In the genomic region with DNA sequence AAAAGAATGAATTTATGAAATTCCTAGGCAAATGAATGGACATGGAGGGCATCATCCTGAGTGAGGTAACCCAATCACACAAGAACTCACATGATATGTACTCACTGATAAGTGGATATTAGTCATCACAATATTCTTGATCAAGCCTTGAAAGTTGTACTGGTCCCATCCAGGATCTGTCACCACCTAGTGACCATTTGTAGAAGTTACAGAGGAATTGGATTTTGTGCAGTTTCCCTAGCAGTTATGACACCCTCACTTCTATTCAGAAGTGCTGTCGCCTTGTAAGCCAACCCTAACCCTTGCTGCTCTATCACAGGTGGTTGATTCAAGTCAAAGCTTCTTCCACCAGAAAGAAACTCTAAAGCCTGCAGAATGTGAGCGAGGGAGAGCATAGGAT, we compare ENCODE assay signal across 22 mouse cellular contexts. TPM values are rescaled to one million over a fixed set of nuclear protein-coding genes. Genes with fewer than 3 reads are reported as not detected.
DNase-seq lines count a peak whose midpoint lies in the region; ATAC-seq and TF ChIP-seq lines count a peak whose summit lies in the region.
"Had no signal": no experiment of that assay in that cellular context is flagged by ENCODE, and none has a peak within 500 bp of the region (broad histone marks: within the 10 kb centered on the region; RNA-seq: fewer than 3 reads in every experiment).

No protein-coding gene starts in this region.

- H3K27ac ChIP-seq in intestine, postnatal 0 days (ENCODE audit: low read depth, low read length), result no peak overlapping the region
- no peak overlapping the region for H3K27ac ChIP-seq in intestine, embryonic 16.5 days (ENCODE audit: low read length)
- no peak overlapping the region for H3K27ac ChIP-seq in midbrain, postnatal 0 days (ENCODE audit: low read depth, low read length)
- no peak overlapping the region for H3K27ac ChIP-seq in midbrain, embryonic 15.5 days
- H3K27ac ChIP-seq: forebrain, embryonic 15.5 days; kidney, embryonic 15.5 days; liver, embryonic 13.5 days; midbrain, embryonic 12.5 days had no signal

- WGBS in intestine, postnatal 0 days, result 78% methylated on average over 2 of the region's 2 CpGs
- 69% methylated on average over 2 of the region's 2 CpGs for WGBS in intestine, embryonic 16.5 days
- WGBS in midbrain, postnatal 0 days, result 70% methylated on average over 2 of the region's 2 CpGs
- WGBS in midbrain, embryonic 15.5 days, result 73% methylated on average over 2 of the region's 2 CpGs

- H3K4me1 ChIP-seq in intestine, postnatal 0 days (replicated peaks; ENCODE audit: control insufficient read depth, insufficient read depth, low read length), result no peaks in the 10 kb centered on the region
- H3K4me1 ChIP-seq in intestine, embryonic 16.5 days (ENCODE audit: control insufficient read depth, insufficient read depth, low read length), result no peaks in the 10 kb centered on the region
- H3K4me1 ChIP-seq in midbrain, postnatal 0 days (ENCODE audit: insufficient read depth, low read length), result no peaks in the 10 kb centered on the region
- H3K4me1 ChIP-seq in midbrain, embryonic 15.5 days, result no peaks in the 10 kb centered on the region
- H3K4me1 ChIP-seq: forebrain, embryonic 15.5 days; kidney, embryonic 15.5 days; liver, embryonic 13.5 days; midbrain, embryonic 12.5 days had no signal

- no peak for ATAC-seq in intestine, postnatal 0 days
- no peak for ATAC-seq in intestine, embryonic 16.5 days
- ATAC-seq in midbrain, postnatal 0 days (ENCODE audit: low FRiP score), result no peak
- no peak for ATAC-seq in midbrain, embryonic 15.5 days (replicated peaks)
- ATAC-seq: forebrain, embryonic 15.5 days had no signal

- DNase-seq in midbrain, postnatal 0 days (ENCODE audit: low spot score), result no peak
- peak; percentile 14 for DNase-seq in adipocyte (ENCODE audit: low spot score)
- DNase-seq in MN1 (ENCODE audit: low spot score), result no peak
- DNase-seq in kidney, postnatal 36 days, result no peak
- DNase-seq in thymus, postnatal 0 days (ENCODE audit: low spot score), result no peak
- DNase-seq: adrenal gland, postnatal 36 days; cerebellum, adult 9-11 months; liver, embryonic 13.5 days had no signal

- no peak overlapping the region for H3K4me2 ChIP-seq in intestine, postnatal 0 days (replicated peaks; ENCODE audit: low read depth)
- no peak overlapping the region for H3K4me2 ChIP-seq in intestine, embryonic 16.5 days (ENCODE audit: low read depth, low read length)
- no peak overlapping the region for H3K4me2 ChIP-seq in midbrain, postnatal 0 days (ENCODE audit: low read depth, low read length, poor library complexity, severe bottlenecking)
- no peak overlapping the region for H3K4me2 ChIP-seq in midbrain, embryonic 15.5 days
- H3K4me2 ChIP-seq: forebrain, embryonic 15.5 days; heart, embryonic 11.5 days; kidney, embryonic 15.5 days; liver, embryonic 13.5 days; midbrain, embryonic 12.5 days had no signal

- H3K9ac ChIP-seq in intestine, postnatal 0 days (ENCODE audit: low read depth, low read length), result no peak overlapping the region
- H3K9ac ChIP-seq in intestine, embryonic 16.5 days (ENCODE audit: low read depth, low read length), result no peak overlapping the region
- no peak overlapping the region for H3K9ac ChIP-seq in midbrain, postnatal 0 days (replicated peaks; ENCODE audit: low read length, poor library complexity, severe bottlenecking)
- no peak overlapping the region for H3K9ac ChIP-seq in midbrain, embryonic 15.5 days
- H3K9ac ChIP-seq: forebrain, embryonic 15.5 days; kidney, embryonic 15.5 days; liver, embryonic 13.5 days; midbrain, embryonic 12.5 days had no signal

- no peaks in the 10 kb centered on the region for H3K9me3 ChIP-seq in intestine, postnatal 0 days (ENCODE audit: control insufficient read depth)
- H3K9me3 ChIP-seq in intestine, embryonic 16.5 days (ENCODE audit: control insufficient read depth, low read length), result no peaks in the 10 kb centered on the region
- no peaks in the 10 kb centered on the region for H3K9me3 ChIP-seq in midbrain, postnatal 0 days (ENCODE audit: low read length)
- no peaks in the 10 kb centered on the region for H3K9me3 ChIP-seq in midbrain, embryonic 15.5 days
- H3K9me3 ChIP-seq: forebrain, embryonic 15.5 days; kidney, embryonic 15.5 days; liver, embryonic 13.5 days; midbrain, embryonic 12.5 days had no signal

- TF ChIP-seq CTCF in intestine, postnatal 0 days (IDR thresholded peaks at IDR 0.05; ENCODE audit: low read depth), result peak; percentile 64
- TF ChIP-seq CTCF in midbrain, postnatal 0 days (IDR thresholded peaks at IDR 0.05), result peak; percentile 19; the same call in 1 of the 2 replicates

- H3K27me3 ChIP-seq in intestine, postnatal 0 days (replicated peaks; ENCODE audit: control insufficient read depth, insufficient read depth, low read length), result no peaks in the 10 kb centered on the region
- H3K27me3 ChIP-seq in intestine, embryonic 16.5 days (replicated peaks; ENCODE audit: control insufficient read depth, insufficient read depth, low read length), result no peaks in the 10 kb centered on the region
- H3K27me3 ChIP-seq in midbrain, postnatal 0 days (ENCODE audit: insufficient read depth, low read length), result no peaks in the 10 kb centered on the region
- no peaks in the 10 kb centered on the region for H3K27me3 ChIP-seq in midbrain, embryonic 15.5 days (replicated peaks)
- H3K27me3 ChIP-seq: forebrain, embryonic 15.5 days; kidney, embryonic 15.5 days; liver, embryonic 13.5 days; midbrain, embryonic 12.5 days had no signal

- no peak overlapping the region for H3K4me3 ChIP-seq in intestine, postnatal 0 days (ENCODE audit: low read depth, low read length)
- no peak overlapping the region for H3K4me3 ChIP-seq in intestine, embryonic 16.5 days (ENCODE audit: low read length)
- H3K4me3 ChIP-seq in midbrain, postnatal 0 days (ENCODE audit: low read depth, low read length), result no peak overlapping the region
- no peak overlapping the region for H3K4me3 ChIP-seq in midbrain, embryonic 15.5 days
- H3K4me3 ChIP-seq: forebrain, embryonic 15.5 days; kidney, embryonic 15.5 days; liver, embryonic 13.5 days; midbrain, embryonic 12.5 days had no signal

- no peaks in the 10 kb centered on the region for H3K36me3 ChIP-seq in intestine, postnatal 0 days (ENCODE audit: control insufficient read depth, insufficient read depth)
- no peaks in the 10 kb centered on the region for H3K36me3 ChIP-seq in intestine, embryonic 16.5 days (ENCODE audit: control insufficient read depth, insufficient read depth, low read length)
- H3K36me3 ChIP-seq in midbrain, postnatal 0 days (ENCODE audit: insufficient read depth, low read length), result no peaks in the 10 kb centered on the region
- no peaks in the 10 kb centered on the region for H3K36me3 ChIP-seq in midbrain, embryonic 15.5 days (replicated peaks)
- H3K36me3 ChIP-seq: forebrain, embryonic 15.5 days; kidney, embryonic 15.5 days; liver, embryonic 13.5 days; midbrain, embryonic 12.5 days had no signal

RNA-seq across cellular contexts. Expression of a gene that starts 8.2 kb away (rescaled TPM):
- not detected in 2 replicates for polyA plus RNA-seq in intestine, postnatal 0 days (2015; fragmentation: Nextera tagmentation; extraction: Ambion mirVana)
- polyA plus RNA-seq in intestine, embryonic 16.5 days (2015; fragmentation: Nextera tagmentation; extraction: Ambion mirVana), result 0.34 and 0.37 TPM in 2 replicates
- total RNA-seq in midbrain, postnatal 0 days (2014; rRNA removed), result not detected in 2 replicates
- polyA plus RNA-seq in midbrain, postnatal 0 days (2015; fragmentation: Nextera tagmentation; extraction: Ambion mirVana), result not detected in 2 replicates
- polyA plus RNA-seq in midbrain, embryonic 15.5 days (2015; fragmentation: Nextera tagmentation; extraction: Ambion mirVana), result not detected in 2 replicates
- polyA plus RNA-seq in thymus, postnatal 0 days (2015; fragmentation: Nextera tagmentation; extraction: Ambion mirVana), result 0.15 and 0.27 TPM in 2 replicates
- total RNA-seq: heart, postnatal 25 days; layer of hippocampus, postnatal 10 days; left cerebral cortex, postnatal 36 days had no signal
- polyA plus RNA-seq: forebrain, embryonic 15.5 days; heart, embryonic 11.5 days; kidney, embryonic 15.5 days; midbrain, embryonic 12.5 days; neural tube, embryonic 11.5 days; spleen, adult 2 months had no signal

RNA-seq across cellular contexts. Expression of a gene that starts 10.3 kb away (rescaled TPM):
- polyA plus RNA-seq in intestine, postnatal 0 days (2015; fragmentation: Nextera tagmentation; extraction: Ambion mirVana), result 0.69 and 1.0 TPM in 2 replicates
- 0.34 and 0.50 TPM in 2 replicates for polyA plus RNA-seq in intestine, embryonic 16.5 days (2015; fragmentation: Nextera tagmentation; extraction: Ambion mirVana)
- total RNA-seq in midbrain, postnatal 0 days (2014; rRNA removed), result 2.6 and 3.8 TPM in 2 replicates
- polyA plus RNA-seq in midbrain, postnatal 0 days (2015; fragmentation: Nextera tagmentation; extraction: Ambion mirVana), result 1.3 and 1.5 TPM in 2 replicates
- polyA plus RNA-seq in midbrain, embryonic 15.5 days (2015; fragmentation: Nextera tagmentation; extraction: Ambion mirVana), result 0.31 and 0.43 TPM in 2 replicates
- polyA plus RNA-seq in thymus, postnatal 0 days (2015; fragmentation: Nextera tagmentation; extraction: Ambion mirVana), result not detected in 2 replicates
- polyA plus RNA-seq: heart, embryonic 11.5 days; kidney, embryonic 15.5 days; neural tube, embryonic 11.5 days had no signal

RNA-seq across cellular contexts. Expression of a gene that starts 47.9 kb away (rescaled TPM):
- not detected in 2 replicates for polyA plus RNA-seq in intestine, postnatal 0 days (2015; fragmentation: Nextera tagmentation; extraction: Ambion mirVana)
- polyA plus RNA-seq in intestine, embryonic 16.5 days (2015; fragmentation: Nextera tagmentation; extraction: Ambion mirVana), result not detected in 2 replicates
- not detected in 2 replicates for total RNA-seq in midbrain, postnatal 0 days (2014; rRNA removed)
- not detected in 2 replicates for polyA plus RNA-seq in midbrain, postnatal 0 days (2015; fragmentation: Nextera tagmentation; extraction: Ambion mirVana)
- polyA plus RNA-seq in midbrain, embryonic 15.5 days (2015; fragmentation: Nextera tagmentation; extraction: Ambion mirVana), result not detected in 2 replicates
- polyA plus RNA-seq in thymus, postnatal 0 days (2015; fragmentation: Nextera tagmentation; extraction: Ambion mirVana), result not detected in 2 replicates
- total RNA-seq: adrenal gland, postnatal 36 days; gastrocnemius, adult 8-10 months; heart, postnatal 25 days; layer of hippocampus, postnatal 10 days; left cerebral cortex, postnatal 36 days had no signal
- polyA plus RNA-seq: forebrain, embryonic 15.5 days; heart, embryonic 11.5 days; kidney, embryonic 15.5 days; liver, embryonic 13.5 days; midbrain, embryonic 12.5 days; neural tube, embryonic 11.5 days; spleen, adult 2 months had no signal

RNA-seq across cellular contexts. Expression of a gene that starts 48.1 kb away (rescaled TPM):
- polyA plus RNA-seq in intestine, postnatal 0 days (2015; fragmentation: Nextera tagmentation; extraction: Ambion mirVana), result not detected in 2 replicates
- polyA plus RNA-seq in intestine, embryonic 16.5 days (2015; fragmentation: Nextera tagmentation; extraction: Ambion mirVana), result not detected in 2 replicates
- total RNA-seq in midbrain, postnatal 0 days (2014; rRNA removed), result not detected in 2 replicates
- polyA plus RNA-seq in midbrain, postnatal 0 days (2015; fragmentation: Nextera tagmentation; extraction: Ambion mirVana), result not detected in 2 replicates
- polyA plus RNA-seq in midbrain, embryonic 15.5 days (2015; fragmentation: Nextera tagmentation; extraction: Ambion mirVana), result not detected in 2 replicates
- polyA plus RNA-seq in thymus, postnatal 0 days (2015; fragmentation: Nextera tagmentation; extraction: Ambion mirVana), result not detected in 2 replicates
- total RNA-seq: adrenal gland, postnatal 36 days; gastrocnemius, adult 8-10 months; heart, postnatal 25 days; layer of hippocampus, postnatal 10 days; left cerebral cortex, postnatal 36 days had no signal
- polyA plus RNA-seq: forebrain, embryonic 15.5 days; heart, embryonic 11.5 days; kidney, embryonic 15.5 days; liver, embryonic 13.5 days; midbrain, embryonic 12.5 days; neural tube, embryonic 11.5 days; spleen, adult 2 months had no signal

RNA-seq across cellular contexts. Expression of a gene that starts 51.7 kb away (rescaled TPM):
- 119 and 134 TPM in 2 replicates for polyA plus RNA-seq in intestine, postnatal 0 days (2015; fragmentation: Nextera tagmentation; extraction: Ambion mirVana)
- polyA plus RNA-seq in intestine, embryonic 16.5 days (2015; fragmentation: Nextera tagmentation; extraction: Ambion mirVana), result 54.6 and 70.4 TPM in 2 replicates
- not detected in 2 replicates for total RNA-seq in midbrain, postnatal 0 days (2014; rRNA removed)
- polyA plus RNA-seq in midbrain, postnatal 0 days (2015; fragmentation: Nextera tagmentation; extraction: Ambion mirVana), result not detected in 2 replicates
- polyA plus RNA-seq in midbrain, embryonic 15.5 days (2015; fragmentation: Nextera tagmentation; extraction: Ambion mirVana), result not detected in 2 replicates
- 0.22 and 0.26 TPM in 2 replicates for polyA plus RNA-seq in thymus, postnatal 0 days (2015; fragmentation: Nextera tagmentation; extraction: Ambion mirVana)
- total RNA-seq: layer of hippocampus, postnatal 10 days had no signal
- polyA plus RNA-seq: forebrain, embryonic 15.5 days; midbrain, embryonic 12.5 days; spleen, adult 2 months; testis, adult 2 months had no signal
